Mouse (Mus musculus) MEL (cell line): Measurements from ENCODE around the gene Gm11213.

Experiments used
- CTCF ChIP-seq, 3 experiments: IDR thresholded peaks in 2 of 3; conservative IDR thresholded peaks in 1 of 3; 2 replicates each; pipeline ENCODE4 v1.5.1; 2011 to 2012; ENCODE audit warnings: low read length in 3 of 3, low read depth in 2 of 3, mild to moderate bottlenecking in 2 of 3, improper control_type of control experiment in 1 of 3, inconsistent platforms in 1 of 3, mixed read lengths in 1 of 3, moderate library complexity in 1 of 3; ENCODE audit not compliant: control insufficient read depth in 1 of 3, insufficient read depth in 1 of 3, poor library complexity in 1 of 3, severe bottlenecking in 1 of 3
- EP300 ChIP-seq, 2 experiments: IDR thresholded peaks; 2 replicates each; pipeline ENCODE4 v1.6.1; 2011; ENCODE audit warnings: improper control_type of control experiment in 2 of 2, low read length in 2 of 2, low read depth in 1 of 2, mild to moderate bottlenecking in 1 of 2
- GATA1 ChIP-seq: IDR thresholded peaks from 2 replicates; pipeline ENCODE4 v1.6.1; 2011; ENCODE audit warnings: low read depth, low read length, improper control_type of control experiment
- MYC ChIP-seq: IDR thresholded peaks from 2 replicates; pipeline ENCODE4 v1.6.1; 2011; ENCODE audit warnings: low read depth, mild to moderate bottlenecking, low read length, improper control_type of control experiment, moderate library complexity
- POLR2A ChIP-seq, 2 experiments: IDR thresholded peaks; 2 replicates each; pipeline ENCODE4 v1.6.1; 2011 to 2012; ENCODE audit warnings: low read length in 2 of 2, mild to moderate bottlenecking in 2 of 2, control low read depth in 1 of 2, improper control_type of control experiment in 1 of 2, low read depth in 1 of 2, moderate library complexity in 1 of 2; ENCODE audit not compliant: control insufficient read depth in 1 of 2, insufficient read depth in 1 of 2, poor library complexity in 1 of 2
- UBTF ChIP-seq: IDR thresholded peaks from 2 replicates; pipeline ENCODE4 v1.6.1; 2012; ENCODE audit warnings: low read depth, mild to moderate bottlenecking, inconsistent platforms, low read length, improper control_type of control experiment, moderate library complexity, borderline replicate concordance; ENCODE audit not compliant: insufficient read depth

- TF ChIP-seq POLR2A (IDR thresholded peaks at IDR 0.05; ENCODE audit: control insufficient read depth in 1 of 2, insufficient read depth in 1 of 2, low read depth in 1 of 2, low read length in 2 of 2, poor library complexity in 1 of 2) (no peak), CTCF (IDR thresholded peaks at IDR 0.05 in 2 of 3, conservative IDR thresholded peaks at IDR 0.05 in 1 of 3; ENCODE audit: control insufficient read depth in 1 of 3, insufficient read depth in 1 of 3, low read depth in 2 of 3, low read length in 3 of 3, poor library complexity in 1 of 3, severe bottlenecking in 1 of 3) (no peak), UBTF (no peak), GATA1 (no peak), EP300 (IDR thresholded peaks at IDR 0.05; ENCODE audit: low read depth in 1 of 2, low read length in 2 of 2) (no peak), MYC (no peak)
Measured at GRCm38 (mm10) chr4:63553789-63554576, 51.1 kb downstream of the Gm11213 start.
